Mouse (Mus musculus): ENCODE measurements around the gene Tspan9. TPM values are rescaled to one million over a fixed set of nuclear protein-coding genes. Genes with fewer than 3 reads are reported as not detected.

The Tspan9 gene
- polyA plus RNA-seq, 1 experiment from 2014 or later: 77.3 TPM

DNA sequence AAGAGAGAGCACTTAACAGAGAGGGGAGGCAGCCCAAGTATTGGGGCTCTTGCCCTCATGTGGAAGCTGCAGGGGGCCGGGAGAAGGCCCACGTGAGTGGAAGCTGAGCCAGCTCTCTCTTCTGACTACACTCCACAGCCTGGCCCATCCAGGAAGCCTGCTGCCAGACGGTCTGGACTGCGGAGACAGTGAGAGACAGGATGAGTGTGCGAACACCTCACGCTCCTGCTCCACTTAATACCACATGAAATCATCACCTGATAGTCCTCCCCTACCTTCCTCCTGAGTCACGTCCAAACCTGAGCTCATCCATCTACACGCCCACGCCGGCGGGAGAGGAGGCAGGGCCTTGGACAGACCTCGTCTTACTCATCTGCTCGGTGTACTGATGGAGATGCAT, 81.2 kb downstream of the Tspan9 start:
- H3K27ac ChIP-seq (replicated peaks): no peak overlapping the region
- no peaks in the 10 kb centered on the region for H3K36me3 ChIP-seq (ENCODE audit: control insufficient read depth, insufficient read depth, low read length)
- H3K9ac ChIP-seq (ENCODE audit: low read length): no peak overlapping the region
- TF ChIP-seq EP300 (optimal IDR thresholded peaks at IDR 0.05) (no peak), CTCF (IDR thresholded peaks at IDR 0.05; ENCODE audit: low read depth) (no peak)
- no peak overlapping the region for H3K4me3 ChIP-seq (ENCODE audit: low read depth, low read length)
- DNase-seq (ENCODE audit: low spot score) (no peak), ATAC-seq (ENCODE audit: low FRiP score, low TSS enrichment) (no peak)
- H3K9me3 ChIP-seq (ENCODE audit: control insufficient read depth, low read length): no peaks in the 10 kb centered on the region
- H3K4me1 ChIP-seq (replicated peaks; ENCODE audit: control insufficient read depth, insufficient read depth): peaks cover 6% of the 10 kb centered on the region
- H3K27me3 ChIP-seq (ENCODE audit: control insufficient read depth, insufficient read depth, low read length): no peaks in the 10 kb centered on the region
- 88% methylated on average over 13 of the region's 13 CpGs for WGBS
- no peak overlapping the region for H3K4me2 ChIP-seq (replicated peaks; ENCODE audit: low read depth)

DNA sequence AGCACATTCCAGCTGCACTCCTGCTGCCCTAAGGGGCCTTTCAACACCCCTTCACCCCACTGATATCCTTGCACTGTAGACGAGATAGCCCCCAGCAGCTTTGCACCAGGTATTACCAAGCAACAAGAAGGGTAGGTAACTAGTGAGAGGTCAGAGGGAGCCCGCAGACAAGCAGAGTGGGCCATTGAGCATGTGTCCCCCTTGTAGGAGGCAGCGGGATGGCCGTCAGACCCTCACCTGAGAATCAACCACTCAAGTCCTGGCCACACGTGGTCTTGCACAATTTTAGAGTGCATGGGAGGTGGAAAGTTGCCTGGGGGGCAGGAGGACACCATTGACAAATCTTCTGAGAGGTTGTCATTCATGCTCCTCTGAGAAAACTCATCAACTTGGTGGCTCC, 82.1 kb downstream of the Tspan9 start:
- no peak overlapping the region for H3K9ac ChIP-seq (ENCODE audit: low read length)
- TF ChIP-seq EP300 (optimal IDR thresholded peaks at IDR 0.05) (no peak), CTCF (IDR thresholded peaks at IDR 0.05; ENCODE audit: low read depth) (no peak)
- H3K9me3 ChIP-seq (ENCODE audit: control insufficient read depth, low read length): no peaks in the 10 kb centered on the region
- H3K4me2 ChIP-seq (replicated peaks; ENCODE audit: low read depth): no peak overlapping the region
- no peak overlapping the region for H3K4me3 ChIP-seq (ENCODE audit: low read depth, low read length)
- ATAC-seq (ENCODE audit: low FRiP score, low TSS enrichment): no peak
- no peak for DNase-seq (ENCODE audit: low spot score)
- no peaks in the 10 kb centered on the region for H3K36me3 ChIP-seq (ENCODE audit: control insufficient read depth, insufficient read depth, low read length)
- H3K27ac ChIP-seq (replicated peaks): no peak overlapping the region
- H3K27me3 ChIP-seq (ENCODE audit: control insufficient read depth, insufficient read depth, low read length): no peaks in the 10 kb centered on the region
- WGBS: 88% methylated on average over 5 of the region's 5 CpGs
- peaks cover 6% of the 10 kb centered on the region for H3K4me1 ChIP-seq (replicated peaks; ENCODE audit: control insufficient read depth, insufficient read depth)

- H3K4me3 ChIP-seq (ENCODE audit: low read depth, low read length): no peak overlapping the region
- no peak overlapping the region for H3K27ac ChIP-seq (replicated peaks)
- no peaks in the 10 kb centered on the region for H3K36me3 ChIP-seq (ENCODE audit: control insufficient read depth, insufficient read depth, low read length)
- ATAC-seq (ENCODE audit: low FRiP score, low TSS enrichment) (no peak), DNase-seq (ENCODE audit: low spot score) (no peak)
- no peaks in the 10 kb centered on the region for H3K4me1 ChIP-seq (replicated peaks; ENCODE audit: control insufficient read depth, insufficient read depth)
- no peak overlapping the region for H3K4me2 ChIP-seq (replicated peaks; ENCODE audit: low read depth)
- no peak for TF ChIP-seq CTCF (IDR thresholded peaks at IDR 0.05; ENCODE audit: low read depth)
- no peak for TF ChIP-seq EP300 (optimal IDR thresholded peaks at IDR 0.05)
- H3K9me3 ChIP-seq (ENCODE audit: control insufficient read depth, low read length): no peaks in the 10 kb centered on the region
- H3K27me3 ChIP-seq (ENCODE audit: control insufficient read depth, insufficient read depth, low read length): no peaks in the 10 kb centered on the region
- no peak overlapping the region for H3K9ac ChIP-seq (ENCODE audit: low read length)
- WGBS: 49% methylated on average over 9 of the region's 9 CpGs
These were observed 84.8 kb downstream of the Tspan9 start for GRCm38 (mm10) chr6:128058570-128058969.

GRCm38 (mm10) chr6:128058157-128058556, 85.2 kb downstream of the Tspan9 start:
- Histone ChIP-seq H3K27ac (replicated peaks) (no peak overlapping the region), H3K9ac (ENCODE audit: low read length) (no peak overlapping the region), H3K4me3 (ENCODE audit: low read depth, low read length) (no peak overlapping the region), H3K4me2 (replicated peaks; ENCODE audit: low read depth) (no peak overlapping the region), H3K9me3 (ENCODE audit: control insufficient read depth, low read length) (no peaks in the 10 kb centered on the region), H3K27me3 (ENCODE audit: control insufficient read depth, insufficient read depth, low read length) (no peaks in the 10 kb centered on the region), H3K36me3 (ENCODE audit: control insufficient read depth, insufficient read depth, low read length) (no peaks in the 10 kb centered on the region), H3K4me1 (replicated peaks; ENCODE audit: control insufficient read depth, insufficient read depth) (no peaks in the 10 kb centered on the region)
- ATAC-seq (ENCODE audit: low FRiP score, low TSS enrichment): no peak
- no peak for TF ChIP-seq EP300 (optimal IDR thresholded peaks at IDR 0.05)
- TF ChIP-seq CTCF (IDR thresholded peaks at IDR 0.05; ENCODE audit: low read depth): no peak
- 67% methylated on average over 7 of the region's 7 CpGs for WGBS
- DNase-seq (ENCODE audit: low spot score): no peak

- WGBS: 61% methylated on average over 10 of the region's 10 CpGs
- H3K36me3 ChIP-seq (ENCODE audit: control insufficient read depth, insufficient read depth, low read length): no peaks in the 10 kb centered on the region
- no peak for ATAC-seq (ENCODE audit: low FRiP score, low TSS enrichment)
- DNase-seq (ENCODE audit: low spot score): no peak
- no peaks in the 10 kb centered on the region for H3K27me3 ChIP-seq (ENCODE audit: control insufficient read depth, insufficient read depth, low read length)
- no peak overlapping the region for H3K4me2 ChIP-seq (replicated peaks; ENCODE audit: low read depth)
- no peak overlapping the region for H3K4me3 ChIP-seq (ENCODE audit: low read depth, low read length)
- no peaks in the 10 kb centered on the region for H3K9me3 ChIP-seq (ENCODE audit: control insufficient read depth, low read length)
- no peaks in the 10 kb centered on the region for H3K4me1 ChIP-seq (replicated peaks; ENCODE audit: control insufficient read depth, insufficient read depth)
- no peak overlapping the region for H3K27ac ChIP-seq (replicated peaks)
- TF ChIP-seq EP300 (optimal IDR thresholded peaks at IDR 0.05): no peak
- no peak for TF ChIP-seq CTCF (IDR thresholded peaks at IDR 0.05; ENCODE audit: low read depth)
- H3K9ac ChIP-seq (ENCODE audit: low read length): no peak overlapping the region
These were observed 90.2 kb downstream of the Tspan9 start for GRCm38 (mm10) chr6:128053000-128053732.

GRCm38 (mm10) chr6:128047671-128048070, 95.7 kb downstream of the Tspan9 start:
- Histone ChIP-seq H3K27me3 (ENCODE audit: control insufficient read depth, insufficient read depth, low read length) (no peaks in the 10 kb centered on the region), H3K4me3 (ENCODE audit: low read depth, low read length) (no peak overlapping the region), H3K4me2 (replicated peaks; ENCODE audit: low read depth) (no peak overlapping the region), H3K36me3 (ENCODE audit: control insufficient read depth, insufficient read depth, low read length) (no peaks in the 10 kb centered on the region), H3K27ac (replicated peaks) (no peak overlapping the region), H3K9ac (ENCODE audit: low read length) (no peak overlapping the region), H3K9me3 (ENCODE audit: control insufficient read depth, low read length) (no peaks in the 10 kb centered on the region), H3K4me1 (replicated peaks; ENCODE audit: control insufficient read depth, insufficient read depth) (0 out of 2 replicates have a peak, but pooled peaks cover 2% of the 10 kb centered on the region)
- TF ChIP-seq EP300 (optimal IDR thresholded peaks at IDR 0.05) (no peak), CTCF (IDR thresholded peaks at IDR 0.05; ENCODE audit: low read depth) (no peak)
- no peak for ATAC-seq (ENCODE audit: low FRiP score, low TSS enrichment)
- DNase-seq (ENCODE audit: low spot score): no peak
- 76% methylated on average over 7 of the region's 7 CpGs for WGBS
